Mouse (Mus musculus): ENCODE measurements around the gene Gm4881.

Gene Gm4881

DNA sequence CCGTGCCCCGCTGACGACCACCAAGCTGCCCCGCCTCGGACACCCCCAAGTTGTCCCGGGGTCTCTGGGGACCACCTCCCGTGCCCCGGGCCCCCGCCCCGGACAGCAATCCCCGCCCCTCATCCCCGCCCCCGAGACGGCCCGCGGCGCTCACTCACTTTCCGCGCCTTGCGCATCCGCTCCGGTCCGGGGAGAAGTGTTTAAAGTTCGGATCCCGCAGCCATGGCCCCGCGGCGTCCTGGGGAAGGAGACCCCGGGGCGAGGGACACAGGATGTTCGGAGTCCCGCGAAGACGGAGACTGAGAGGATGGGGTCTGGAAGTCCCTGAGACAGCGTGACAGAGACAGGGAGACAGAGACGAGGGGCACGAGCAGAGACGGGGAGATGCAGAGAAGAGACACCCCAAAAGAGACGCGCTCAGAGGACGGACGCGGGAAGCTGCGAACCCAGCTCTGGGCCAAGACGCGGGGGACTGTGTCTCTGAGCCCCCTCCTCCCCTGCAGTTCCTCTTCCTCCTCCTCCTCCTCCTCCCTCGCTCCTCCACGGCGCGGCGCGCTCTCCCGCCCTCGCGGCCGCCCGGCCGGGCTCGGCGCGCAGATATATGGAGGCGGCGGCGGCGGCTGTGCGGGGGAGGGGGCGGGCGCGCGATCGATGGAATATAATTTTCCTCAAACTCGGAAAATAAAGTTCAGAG, at the start of gene Gm4881:
Gene Gm4881 (minus strand): TSS at position 238 of the 694 bp plus-strand sequence.
- no peak for DNase-seq (ENCODE audit: low spot score in 2 of 2)

DNA sequence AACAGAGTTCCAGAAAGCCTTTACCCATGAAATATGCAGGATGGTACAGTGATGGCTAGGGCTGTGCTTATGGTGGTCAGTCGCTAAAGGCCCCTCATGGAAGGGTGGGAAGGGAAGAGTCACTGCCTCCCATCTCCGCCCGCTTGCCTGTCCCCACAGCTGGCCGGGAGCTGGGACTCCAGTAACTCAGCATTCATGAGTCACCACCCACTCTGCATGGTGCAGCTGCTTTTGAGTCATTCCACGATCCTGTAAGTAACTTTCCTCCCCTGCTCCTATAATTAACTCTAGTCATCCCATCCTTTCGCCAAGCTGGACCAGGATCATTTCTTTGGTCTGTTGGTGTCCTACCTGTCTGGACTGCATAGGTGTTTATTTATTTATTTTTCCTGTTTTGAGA, 48.8 kb upstream of the Gm4881 start:
- DNase-seq (ENCODE audit: low spot score in 2 of 2), result no peak

DNA sequence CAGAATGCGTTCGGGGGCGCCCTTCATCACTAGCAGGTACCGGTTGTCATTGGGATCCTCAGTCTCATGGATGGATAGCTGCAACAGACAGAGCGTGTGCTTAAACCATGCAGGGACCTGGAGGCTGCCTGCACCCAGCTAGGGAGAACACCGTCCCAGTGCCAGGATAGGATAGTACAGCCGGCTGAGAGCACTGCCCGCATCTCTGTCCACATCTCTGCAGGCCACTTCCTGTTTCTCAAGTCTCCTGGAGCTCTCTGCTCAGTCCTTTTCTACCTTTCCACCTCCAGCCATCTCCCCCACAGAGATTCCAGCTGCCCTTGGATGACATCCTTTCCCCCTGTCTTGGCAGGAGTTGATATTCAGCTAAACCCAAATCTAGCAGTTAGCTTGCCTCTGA, 46.2 kb upstream of the Gm4881 start:
- DNase-seq (ENCODE audit: low spot score in 2 of 2), result no peak

DNA sequence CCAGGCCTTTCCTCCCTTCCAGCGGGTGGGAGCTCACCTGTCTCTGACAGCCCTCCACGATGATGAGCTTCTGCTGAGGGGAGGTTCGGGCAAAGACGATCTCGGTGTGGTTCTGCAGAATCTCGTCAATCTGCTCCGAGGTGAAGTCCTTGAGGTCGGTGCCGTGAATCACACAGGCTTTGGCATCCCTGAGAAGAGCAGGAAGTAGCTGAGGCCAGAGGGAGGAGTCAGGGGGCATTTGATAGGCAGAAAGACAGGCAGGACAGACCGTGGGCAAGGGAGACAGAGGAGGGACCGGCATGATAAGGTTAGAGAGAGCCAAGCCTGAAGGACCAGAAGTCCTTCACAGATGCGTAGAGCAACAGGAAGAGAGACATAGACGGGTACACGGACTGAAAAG, 43.6 kb upstream of the Gm4881 start:
- DNase-seq (ENCODE audit: low spot score in 2 of 2), result no peak

DNA sequence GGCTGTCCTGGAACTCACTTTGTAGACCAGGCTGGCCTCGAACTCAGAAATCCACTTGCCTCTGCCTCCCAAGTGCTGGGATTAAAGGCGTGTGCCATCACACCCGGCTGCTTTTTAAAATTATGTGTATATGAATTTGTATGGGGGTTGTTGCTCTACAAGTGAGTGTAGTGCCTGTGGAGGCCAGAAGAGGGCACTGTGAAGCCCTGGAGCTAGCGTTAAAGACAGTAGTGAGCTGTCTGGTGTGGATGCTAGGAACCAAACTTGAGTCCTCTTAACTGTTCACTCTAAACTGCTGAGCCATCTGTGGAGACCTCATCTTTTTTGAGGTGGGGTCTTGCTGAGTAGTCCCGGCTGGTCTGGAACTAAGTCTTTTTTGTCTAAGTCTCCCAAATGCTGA, 41.5 kb upstream of the Gm4881 start:
- no peak for DNase-seq (ENCODE audit: low spot score in 2 of 2)

DNA sequence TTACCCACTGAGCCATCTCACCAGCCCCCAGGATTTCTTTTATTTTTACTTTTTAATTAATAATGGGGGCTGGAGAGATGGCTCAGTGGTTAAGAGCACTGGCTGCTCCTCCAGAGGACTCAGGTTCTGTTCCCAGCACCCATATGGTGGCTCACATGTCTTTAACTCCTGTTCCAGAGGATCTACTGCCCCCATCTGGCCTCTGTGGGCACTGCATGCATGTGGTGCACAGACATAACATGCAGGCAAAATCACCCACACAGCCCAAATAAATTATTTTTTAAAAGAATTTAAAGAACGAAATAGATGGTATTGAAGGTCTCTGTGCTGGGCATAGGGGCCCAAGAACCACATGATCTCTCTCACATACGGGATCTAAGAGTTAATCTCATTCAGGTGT, 40.0 kb upstream of the Gm4881 start:
- DNase-seq (ENCODE audit: low spot score in 2 of 2), result no peak

DNA sequence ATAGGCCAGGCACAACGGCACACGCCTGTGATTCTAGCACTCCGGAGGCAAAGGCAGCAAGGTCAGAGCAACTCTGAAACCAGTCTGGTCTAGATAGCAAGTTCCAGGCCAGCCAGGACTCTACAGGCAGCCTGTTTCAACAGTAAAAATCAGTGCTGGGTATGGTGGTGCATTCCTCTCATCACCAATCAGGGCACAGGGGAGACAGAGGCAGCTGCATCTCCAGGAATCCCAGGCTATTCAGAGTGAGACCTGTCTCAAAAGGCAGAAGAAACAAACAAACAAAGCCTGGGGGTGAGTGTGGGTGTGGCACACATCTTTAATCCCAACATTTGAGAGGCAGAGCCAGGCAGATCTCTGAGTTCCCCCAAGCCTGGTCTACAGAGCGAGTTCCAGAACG, 39.1 kb upstream of the Gm4881 start:
- DNase-seq (ENCODE audit: low spot score in 2 of 2), result no peak

DNA sequence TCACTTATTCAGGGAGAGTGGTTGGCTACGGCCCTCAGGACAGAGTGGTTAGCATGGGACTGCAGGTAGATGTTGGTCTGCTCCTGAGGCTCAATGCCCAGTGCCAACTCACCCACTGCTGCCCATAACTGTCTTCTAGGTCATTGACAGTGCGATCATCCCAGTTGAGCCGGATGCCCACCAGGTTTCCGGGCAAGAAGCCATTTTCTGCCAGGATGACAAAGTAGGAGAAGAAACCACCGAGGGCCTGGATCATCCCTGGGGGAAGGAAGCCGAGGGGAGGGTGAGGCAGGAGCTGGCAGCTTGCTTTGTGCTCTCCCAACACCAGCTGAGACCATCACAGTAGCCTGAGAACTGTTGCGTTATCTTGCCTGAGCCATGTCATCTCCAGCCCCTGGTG, 36.1 kb upstream of the Gm4881 start:
- no peak for DNase-seq (ENCODE audit: low spot score in 2 of 2)

DNA sequence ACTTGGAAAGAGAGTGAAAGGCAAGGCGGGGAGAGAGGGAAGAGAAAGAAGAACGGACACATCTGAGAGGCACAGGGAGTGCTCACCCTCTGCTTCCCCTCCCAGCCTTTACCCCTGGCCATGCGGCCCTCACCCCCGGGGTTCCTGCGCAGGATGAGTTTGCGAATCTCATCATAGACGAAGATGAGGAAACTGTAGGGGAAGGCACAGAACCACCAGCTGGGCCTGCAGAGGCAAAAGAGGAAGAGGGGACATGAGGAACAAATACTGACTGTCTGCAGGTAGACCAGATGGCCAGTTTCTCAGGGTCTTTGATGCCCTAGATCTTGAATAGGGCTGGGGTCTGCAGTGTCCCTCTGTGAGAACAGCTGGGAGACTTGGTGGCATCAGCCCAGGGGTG, 34.5 kb upstream of the Gm4881 start:
- no peak for DNase-seq (ENCODE audit: low spot score in 2 of 2)

DNA sequence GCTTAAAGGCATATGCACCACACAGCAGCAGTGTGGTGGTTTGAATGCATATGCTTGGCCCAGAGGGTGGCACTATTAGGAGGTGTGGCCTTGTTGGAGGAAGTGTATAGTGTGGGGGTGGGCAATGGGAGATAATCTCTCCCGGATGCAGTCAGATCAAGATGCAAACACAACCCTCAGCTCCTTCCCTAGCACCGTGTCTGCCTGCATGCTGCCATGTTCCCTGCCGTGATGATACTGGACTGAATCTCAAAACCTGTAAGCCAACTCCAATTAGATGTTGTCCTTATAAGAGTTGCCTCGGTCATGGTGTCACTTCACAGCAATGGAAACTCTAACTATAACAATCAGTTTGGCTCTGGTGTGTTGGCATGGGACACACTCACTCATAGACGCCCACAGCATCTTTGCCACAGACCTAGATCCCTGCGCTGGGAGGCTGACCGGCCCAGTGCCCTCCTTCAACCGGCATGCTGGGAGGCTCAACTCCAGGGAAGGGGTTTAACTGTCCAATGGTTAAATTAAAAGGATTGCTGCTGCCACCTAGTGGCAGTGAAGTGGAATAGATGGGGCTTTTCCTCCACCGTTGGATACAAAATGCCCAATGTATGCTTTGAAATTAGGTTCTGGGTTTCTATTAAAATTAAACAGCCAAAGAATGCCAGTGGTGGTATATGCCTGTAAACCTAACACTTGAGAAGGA, 30.8 kb upstream of the Gm4881 start:
- peak; percentile 34 to 46 for DNase-seq (ENCODE audit: low spot score in 2 of 2)

DNA sequence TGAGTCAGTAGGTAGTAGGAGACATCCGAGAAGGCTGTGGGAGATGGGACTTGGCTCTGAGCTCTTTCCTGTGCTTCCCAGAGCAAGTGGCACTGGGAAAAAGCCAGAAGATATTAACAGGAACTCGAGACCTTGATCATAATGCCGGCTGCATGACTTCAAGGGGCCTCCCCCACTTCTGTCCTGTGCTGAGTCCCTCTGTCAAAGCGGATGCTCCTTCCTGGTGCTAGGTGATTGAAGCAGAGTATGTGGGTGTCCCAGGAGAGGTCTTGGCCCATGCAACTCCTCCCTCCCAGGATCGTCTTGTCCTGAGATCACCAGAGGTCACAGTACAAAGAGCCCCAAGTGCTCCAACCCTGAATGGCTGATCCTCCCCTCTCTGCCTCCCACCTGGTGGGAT, 29.6 kb upstream of the Gm4881 start:
- DNase-seq (ENCODE audit: low spot score in 2 of 2), result no peak

DNA sequence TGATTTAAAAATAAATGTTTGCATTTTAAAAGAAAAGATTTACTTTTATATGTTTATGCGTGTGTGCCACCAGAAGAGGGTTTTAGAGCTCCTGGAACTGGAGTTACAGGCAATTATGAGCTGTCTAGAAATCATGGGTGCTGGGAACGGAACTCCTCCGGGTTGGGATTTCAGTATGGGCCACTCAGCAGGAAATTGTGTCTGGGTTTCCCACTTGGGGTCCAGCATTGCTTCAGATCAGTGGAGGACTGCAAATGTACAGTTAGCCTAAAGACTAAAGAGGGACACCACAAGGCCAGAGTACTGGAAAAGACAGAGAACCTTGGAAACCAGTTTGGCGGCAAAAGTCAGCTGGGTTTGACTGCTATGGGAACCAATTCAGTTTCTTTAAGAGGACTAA, 28.9 kb upstream of the Gm4881 start:
- DNase-seq (ENCODE audit: low spot score in 2 of 2), result no peak

DNA sequence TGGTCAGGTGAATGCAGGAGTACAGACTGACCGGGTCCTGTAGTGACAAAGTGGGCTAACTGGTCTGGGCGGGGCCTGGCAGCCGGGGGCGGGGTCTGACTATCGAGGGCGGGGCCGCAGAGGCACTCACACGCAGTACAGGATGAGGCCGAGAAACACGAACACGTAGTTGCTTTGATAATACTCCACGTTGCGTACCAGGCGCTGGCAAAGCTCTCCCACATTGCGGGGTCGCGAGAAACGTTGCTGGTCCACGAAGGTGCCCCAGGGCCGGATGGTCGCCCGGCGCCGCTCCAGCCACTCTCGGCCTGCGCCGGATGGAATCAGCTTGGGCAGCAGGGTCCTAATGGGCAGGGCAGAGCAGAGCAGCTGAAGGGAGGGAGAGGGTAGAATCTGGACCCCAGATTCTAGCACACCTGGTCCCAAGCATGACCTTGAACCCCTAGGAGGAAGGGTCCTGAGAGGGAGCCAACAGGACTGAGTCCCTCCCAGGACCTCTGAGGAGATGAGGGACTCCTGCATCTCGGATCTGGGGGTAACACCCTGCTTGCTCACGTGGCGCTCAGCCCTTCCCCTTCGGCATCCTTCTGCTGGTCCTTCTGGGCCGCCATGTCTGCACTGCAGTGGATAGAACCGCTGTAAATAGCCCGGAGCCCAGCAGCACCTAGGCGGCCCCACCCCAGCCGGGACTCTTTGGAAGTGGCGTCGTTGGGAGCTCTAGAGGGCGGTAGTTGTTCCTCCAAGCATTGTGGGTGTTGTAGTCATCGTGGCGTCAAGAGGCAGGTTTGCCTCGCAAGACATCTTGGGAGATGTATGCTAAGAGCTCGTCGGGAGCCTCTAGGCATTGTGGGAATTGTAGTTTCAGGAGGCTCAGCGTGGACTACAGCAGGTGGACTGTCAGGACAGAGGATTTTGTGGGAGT, 27.9 kb upstream of the Gm4881 start, which contains the start of gene Rabac1:
Gene Rabac1 (minus strand): TSS at position 783 of the 922 bp plus-strand sequence.
- peak; percentile 82 to 83 for DNase-seq (ENCODE audit: low spot score in 2 of 2)

DNA sequence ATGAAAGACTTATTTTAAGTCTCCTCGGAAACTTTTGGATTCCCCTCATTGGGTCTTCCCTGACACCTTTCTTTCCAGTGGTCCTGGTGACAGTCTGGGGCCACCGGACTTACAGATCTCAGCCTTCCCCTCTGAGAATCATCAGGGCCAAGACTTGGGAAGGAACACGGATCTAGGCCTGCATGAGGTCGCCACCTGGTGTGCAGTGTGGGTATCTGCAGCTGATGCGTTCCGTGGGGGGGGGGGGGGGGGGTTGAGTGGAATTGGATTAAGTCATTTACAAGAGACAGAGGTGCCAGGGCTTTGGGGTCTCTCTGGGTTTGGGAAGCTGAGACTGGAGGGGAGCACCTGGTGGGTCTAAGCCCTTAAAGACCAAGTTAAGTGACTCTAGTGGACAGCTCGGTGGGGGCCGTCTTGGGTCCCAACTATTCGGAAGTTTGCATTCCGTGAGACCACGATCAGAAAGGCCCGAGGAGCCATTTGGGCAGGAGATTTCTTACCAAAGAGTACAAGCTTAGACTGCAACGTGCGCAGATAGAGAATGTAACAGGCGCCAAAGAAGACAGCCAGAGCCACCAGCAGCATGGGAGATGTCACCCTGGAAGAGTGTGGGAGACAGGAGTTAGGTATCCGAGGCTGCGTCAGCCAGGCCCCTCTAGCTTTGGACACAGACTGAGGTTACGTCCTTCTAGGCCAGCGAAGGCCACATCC, 27.1 kb upstream of the Gm4881 start:
- peak in 1 of 2 experiments; percentile 34 for DNase-seq (ENCODE audit: low spot score in 2 of 2)

DNA sequence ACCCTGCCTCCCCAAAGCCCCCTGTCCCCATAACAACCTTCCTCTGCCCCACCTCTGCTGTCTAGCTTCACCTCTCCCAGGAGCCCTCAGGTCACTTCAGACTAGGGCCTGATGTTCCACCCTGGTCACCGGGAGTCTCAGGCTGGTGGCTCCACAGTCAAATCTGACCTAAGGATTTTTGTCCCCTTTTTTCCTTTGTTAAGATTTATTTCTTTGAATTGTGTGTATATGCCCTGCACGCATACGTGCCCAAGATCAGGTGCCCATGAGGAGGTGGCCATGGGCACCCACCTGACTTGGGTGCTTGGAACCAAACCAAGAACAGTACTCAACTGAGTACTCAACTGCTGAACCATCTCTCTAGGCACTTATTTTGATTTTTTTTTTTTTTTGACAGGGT, 26.0 kb upstream of the Gm4881 start:
- DNase-seq (ENCODE audit: low spot score in 2 of 2), result no peak

DNA sequence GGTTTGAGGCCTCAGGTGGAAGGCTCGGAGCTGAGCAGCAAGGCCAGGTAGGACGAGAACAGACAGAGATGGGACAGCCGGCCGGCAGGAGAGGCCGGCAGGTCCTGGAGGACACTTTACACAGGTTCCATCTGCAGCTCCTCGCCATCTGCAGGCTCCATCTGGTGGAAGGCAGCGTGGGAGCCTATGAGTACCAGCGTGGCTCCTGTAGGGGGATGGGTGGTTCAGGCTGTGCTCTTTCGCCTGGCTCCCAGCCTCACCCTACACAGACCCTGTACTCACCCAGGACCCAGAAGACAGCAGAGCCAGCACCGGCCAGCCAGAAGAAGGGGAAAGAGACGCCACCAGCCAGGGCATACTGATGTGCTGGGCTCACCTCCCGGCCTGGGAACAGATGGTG, 25.5 kb upstream of the Gm4881 start:
- no peak for DNase-seq (ENCODE audit: low spot score in 2 of 2)

DNA sequence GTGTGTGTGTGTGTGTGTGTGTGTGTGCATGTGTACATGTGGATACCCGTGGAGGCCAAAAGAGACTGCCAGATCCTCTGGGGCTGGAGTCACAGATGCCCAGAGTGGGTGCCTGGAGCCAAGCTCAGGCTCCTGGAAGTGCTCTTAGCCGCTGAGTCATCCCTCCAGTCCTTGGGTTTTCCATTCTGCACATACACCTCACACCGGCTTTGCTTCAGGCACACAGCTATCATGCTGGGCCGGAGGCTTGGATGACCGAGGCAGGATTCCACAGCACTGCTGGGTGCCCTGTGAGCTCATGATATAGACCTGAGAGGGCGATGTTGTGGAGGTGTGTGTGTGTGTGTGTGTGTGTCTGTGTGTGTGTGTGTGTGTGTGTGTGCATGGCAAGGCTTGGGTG, 24.2 kb upstream of the Gm4881 start:
- DNase-seq (ENCODE audit: low spot score in 2 of 2), result no peak

DNA sequence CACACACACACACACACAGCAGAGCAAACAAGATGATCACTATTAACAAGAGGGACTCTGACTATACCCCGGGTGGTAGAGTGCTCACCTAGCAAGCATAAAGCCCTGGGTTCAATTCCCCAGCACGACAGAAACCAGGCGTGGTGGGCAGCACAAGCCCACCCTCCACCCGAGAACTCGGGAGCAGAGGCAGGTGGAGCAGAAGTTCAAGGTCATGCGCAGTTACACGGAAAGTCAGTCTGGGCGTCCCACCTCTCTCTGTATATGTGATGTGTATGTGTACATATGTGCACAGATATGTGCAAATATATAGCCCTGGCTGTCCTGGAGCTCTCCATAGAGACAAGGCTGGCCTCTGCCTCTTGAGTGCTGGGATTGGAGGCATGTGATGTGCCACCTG, 23.7 kb upstream of the Gm4881 start:
- DNase-seq (ENCODE audit: low spot score in 2 of 2), result no peak

DNA sequence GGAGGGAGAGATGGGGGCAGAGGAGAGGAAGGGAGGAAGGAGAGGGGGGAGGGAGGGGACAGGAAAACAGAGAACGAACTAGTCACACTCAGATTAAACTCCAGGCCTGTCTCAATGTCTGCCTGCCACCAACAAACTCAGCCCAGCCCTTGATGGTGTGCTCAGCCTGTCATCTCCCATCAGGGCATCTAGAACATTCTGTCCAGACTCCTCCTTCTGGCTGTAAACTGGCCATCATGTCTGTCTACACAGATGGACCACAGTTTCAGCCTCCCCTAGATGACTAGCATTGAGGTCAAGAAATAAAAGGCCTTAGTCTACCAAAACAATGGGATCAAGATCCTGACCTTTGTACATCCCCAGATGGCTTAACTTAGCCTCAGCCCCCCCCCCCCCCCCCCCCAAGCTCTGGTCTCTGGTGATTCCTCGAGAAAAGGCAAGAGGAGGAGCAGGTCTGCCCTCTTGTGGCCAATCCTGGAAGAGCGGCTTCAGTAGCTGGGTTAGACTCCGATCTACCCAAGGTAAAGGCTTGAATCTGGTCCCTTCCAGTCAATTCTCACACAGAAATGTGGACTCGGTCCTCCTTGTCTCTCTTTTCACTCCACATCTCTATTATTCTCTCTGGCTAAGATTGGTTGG, 20.7 kb upstream of the Gm4881 start:
- DNase-seq (ENCODE audit: low spot score in 2 of 2), result peak; percentile 67 to 83

DNA sequence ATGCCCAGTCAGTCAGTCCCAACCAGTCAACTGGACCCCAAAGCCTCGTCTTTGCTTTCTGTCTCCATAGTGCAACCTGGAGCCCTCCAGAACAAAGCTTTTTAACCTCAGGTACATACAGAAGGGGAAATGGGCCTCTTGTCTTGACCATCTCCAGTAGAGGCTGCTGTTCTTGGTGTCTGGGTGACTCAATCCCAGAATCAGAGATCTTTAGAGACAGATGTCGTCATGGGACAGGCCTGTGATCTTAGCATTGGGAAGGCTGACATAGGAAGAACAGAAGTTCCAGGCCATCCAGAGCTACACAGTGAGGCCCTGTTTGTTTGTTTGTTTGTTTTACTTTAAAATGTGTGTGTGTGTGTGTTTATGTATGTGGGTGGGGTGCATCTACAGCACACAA, 20.0 kb upstream of the Gm4881 start:
- DNase-seq (ENCODE audit: low spot score in 2 of 2), result no peak

DNA sequence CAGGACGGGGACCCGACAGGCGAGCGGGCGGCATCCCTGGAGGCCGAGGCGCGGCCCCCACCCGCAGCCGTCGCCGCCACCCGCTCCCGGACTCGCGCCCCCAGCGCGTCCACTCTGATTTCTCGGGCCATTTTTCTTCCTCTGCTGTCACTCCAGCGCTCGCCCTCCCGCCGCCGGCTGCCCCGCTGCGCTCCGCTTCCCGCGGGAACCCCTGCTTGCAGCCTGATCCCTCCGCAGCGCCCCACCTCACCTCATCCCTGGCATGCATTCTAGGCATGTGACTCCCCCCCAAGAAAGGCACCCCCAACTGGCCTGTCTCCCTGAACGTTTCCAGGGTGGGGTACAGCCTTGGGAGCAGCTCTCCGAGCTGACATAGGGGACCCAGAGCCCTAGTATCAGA, 10.9 kb upstream of the Gm4881 start:
- DNase-seq (ENCODE audit: low spot score in 2 of 2), result no peak

All from natural killer cell, adult 2 months (primary cell).